Mouse (Mus musculus): ENCODE results near the gene Ephb1. TPM values are rescaled to one million over a fixed set of nuclear protein-coding genes. Genes with fewer than 3 reads are reported as not detected.

Gene Ephb1
- polyA plus RNA-seq (2017; shearing (Covaris generic)), result not detected

GRCm38 (mm10) chr9:102354561-102354973 is at the start of gene Ephb1:
Gene Ephb1 (minus strand): TSS chr9:102354693.

Other genes starting within 250 kb of the Ephb1 start
- 0.49 TPM for gene Ky, start 151.1 kb upstream of the Ephb1 start, polyA plus RNA-seq (2017; shearing (Covaris generic))

Measured in inflammation-experienced regulatory T-cells, adult 16 weeks (primary cell).